Mouse (Mus musculus) heart, embryonic 12.5 days (tissue): ENCODE data around the gene Gzmm. TPM values are rescaled to one million over a fixed set of nuclear protein-coding genes. Genes with fewer than 3 reads are reported as not detected.
A peak's percentile ranks its signal among the peaks of the same experiment; 100 is the strongest.

ENCODE experiments used
- ATAC-seq: fragments of 200-750 bp; cut with Nextera tagmentation; 2 replicates; pipeline ENCODE4 v1.8.0; 2017; ENCODE audit warnings: moderate TSS enrichment, moderate library complexity; ENCODE audit not compliant: insufficient number of reproducible peaks, low FRiP score
- H3K27ac ChIP-seq: fragments of 300-500 bp; sonication (generic); 2 replicates; pipeline ENCODE4 v1.5.1; 2016; ENCODE audit warnings: mild to moderate bottlenecking, moderate library complexity; ENCODE audit not compliant: poor library complexity, severe bottlenecking
- H3K27me3 ChIP-seq: fragments of 300-500 bp; sonication (generic); replicated peaks from 2 replicates; pipeline ENCODE4 v1.6.1; 2016; ENCODE audit warnings: mild to moderate bottlenecking, moderate library complexity
- H3K36me3 ChIP-seq: fragments of 300-500 bp; sonication (generic); 2 replicates; pipeline ENCODE4 v1.6.1; 2016; ENCODE audit warnings: mild to moderate bottlenecking, moderate library complexity
- H3K4me1 ChIP-seq: fragments of 300-500 bp; sonication (generic); replicated peaks from 2 replicates; pipeline ENCODE4 v1.6.1; 2016; ENCODE audit warnings: mild to moderate bottlenecking
- H3K4me2 ChIP-seq: fragments of 300-500 bp; sonication (generic); 2 replicates; pipeline ENCODE4 v1.6.1; 2016; ENCODE audit warnings: mild to moderate bottlenecking, moderate library complexity
- H3K4me3 ChIP-seq: fragments of 300-500 bp; sonication (generic); 2 replicates; pipeline ENCODE4 v1.5.1; 2016; ENCODE audit warnings: mild to moderate bottlenecking
- H3K9ac ChIP-seq: fragments of 300-500 bp; sonication (generic); 2 replicates; pipeline ENCODE4 v1.6.1; 2016; ENCODE audit warnings: mild to moderate bottlenecking, moderate library complexity
- H3K9me3 ChIP-seq: fragments of 300-500 bp; sonication (generic); replicated peaks from 2 replicates; pipeline ENCODE4 v1.6.1; 2016; ENCODE audit warnings: mild to moderate bottlenecking, moderate library complexity
- WGBS: fragments of 180-500 bp; shearing (Covaris S2); methylation state at CpG from one replicate; pipeline ENCODE4 v1.1.7; 2016; 5-methylcytosine and 5-hydroxymethylcytosine counted together
- polyA plus RNA-seq: library from polyadenylated mRNA; unstranded; fragments of >200 nt; fragmentation: Nextera tagmentation; extraction: Ambion mirVana; gene quantifications from 2 replicates; pipeline ENCODE4 v1.2.1, GENCODE M21; 2016

The Gzmm gene
- polyA plus RNA-seq, 1 experiment from 2014 or later, result 0.78 TPM

GRCm38 (mm10) chr10:79729357-79729965, 40.6 kb downstream of the Gzmm start:
- Histone ChIP-seq H3K4me3 (no peak overlapping the region), H3K4me1 (peaks cover 4% of the 10 kb centered on the region; the same call in 1 of the 2 replicates), H3K27me3 (peaks cover 14% of the 10 kb centered on the region), H3K36me3 (peaks cover 15% of the 10 kb centered on the region), H3K4me2 (no peak overlapping the region), H3K27ac (no peak overlapping the region), H3K9ac (peak overlapping the region; percentile 29; the same call in 1 of the 2 replicates), H3K9me3 (peaks cover 20% of the 10 kb centered on the region)
- 63% methylated on average over 13 of the region's 13 CpGs for WGBS
- no peak for ATAC-seq

GRCm38 (mm10) chr10:79732500-79732899, 43.7 kb downstream of the Gzmm start:
- Histone ChIP-seq H3K4me1 (peaks cover 10% of the 10 kb centered on the region; the same call in 1 of the 2 replicates), H3K27me3 (peaks cover 41% of the 10 kb centered on the region), H3K27ac (no peak overlapping the region), H3K36me3 (peaks cover 45% of the 10 kb centered on the region), H3K4me2 (no peak overlapping the region), H3K4me3 (no peak overlapping the region), H3K9ac (no peak overlapping the region), H3K9me3 (peaks cover 51% of the 10 kb centered on the region)
- WGBS, result 100% methylated on average over 1 of the region's 1 CpGs
- no peak for ATAC-seq

- H3K4me3 ChIP-seq, result no peak overlapping the region
- H3K4me2 ChIP-seq, result no peak overlapping the region
- H3K9ac ChIP-seq, result no peak overlapping the region
- WGBS, result 80% methylated on average over 15 of the region's 15 CpGs
- peaks cover 10% of the 10 kb centered on the region; the same call in 1 of the 2 replicates for H3K4me1 ChIP-seq
- H3K36me3 ChIP-seq, result peaks cover 59% of the 10 kb centered on the region
- H3K9me3 ChIP-seq, result peaks cover 64% of the 10 kb centered on the region
- H3K27me3 ChIP-seq, result peaks cover 35% of the 10 kb centered on the region
- no peak for ATAC-seq
- H3K27ac ChIP-seq, result no peak overlapping the region
These were observed 45.0 kb downstream of the Gzmm start for GRCm38 (mm10) chr10:79733847-79734246.

GRCm38 (mm10) chr10:79735361-79735760, 46.5 kb downstream of the Gzmm start:
- H3K4me3 ChIP-seq, result peak overlapping the region; percentile 11

GRCm38 (mm10) chr10:79736706-79737105, 47.9 kb downstream of the Gzmm start:
- no peak overlapping the region for H3K4me2 ChIP-seq
- H3K9me3 ChIP-seq, result peaks cover 89% of the 10 kb centered on the region
- no peak overlapping the region for H3K9ac ChIP-seq
- H3K4me3 ChIP-seq, result no peak overlapping the region
- peaks cover 29% of the 10 kb centered on the region for H3K27me3 ChIP-seq
- 85% methylated on average over 14 of the region's 14 CpGs for WGBS
- H3K36me3 ChIP-seq, result peaks cover 87% of the 10 kb centered on the region
- peaks cover 6% of the 10 kb centered on the region; the same call in 1 of the 2 replicates for H3K4me1 ChIP-seq
- no peak overlapping the region for H3K27ac ChIP-seq
- no peak for ATAC-seq

More at GRCm38 (mm10) chr10:79735361-79735760, 46.5 kb downstream of the Gzmm start:
- peaks cover 74% of the 10 kb centered on the region for H3K36me3 ChIP-seq
- H3K27me3 ChIP-seq, result peaks cover 29% of the 10 kb centered on the region
- H3K27ac ChIP-seq, result no peak overlapping the region
- WGBS, result 27% methylated on average over 47 of the region's 52 CpGs
- peaks cover 79% of the 10 kb centered on the region for H3K9me3 ChIP-seq
- H3K4me1 ChIP-seq, result peaks cover 6% of the 10 kb centered on the region; the same call in 1 of the 2 replicates
- ATAC-seq, result no peak
- H3K4me2 ChIP-seq, result peak overlapping the region; percentile 44
- peak overlapping the region; percentile 32; the same call in 1 of the 2 replicates for H3K9ac ChIP-seq

- H3K27ac ChIP-seq, result no peak overlapping the region
- peaks cover 29% of the 10 kb centered on the region for H3K27me3 ChIP-seq
- peaks cover 97% of the 10 kb centered on the region for H3K36me3 ChIP-seq
- no peak for ATAC-seq
- no peak overlapping the region for H3K4me2 ChIP-seq
- peaks cover 86% of the 10 kb centered on the region for H3K9me3 ChIP-seq
- H3K4me3 ChIP-seq, result no peak overlapping the region
- no peak overlapping the region for H3K9ac ChIP-seq
- 90% methylated on average over 10 of the region's 10 CpGs for WGBS
- peaks cover 6% of the 10 kb centered on the region; the same call in 1 of the 2 replicates for H3K4me1 ChIP-seq
These were observed 49.4 kb downstream of the Gzmm start for GRCm38 (mm10) chr10:79738259-79738658.

- no peak for ATAC-seq
- Histone ChIP-seq H3K4me1 (peaks cover 6% of the 10 kb centered on the region; the same call in 1 of the 2 replicates), H3K27me3 (peaks cover 29% of the 10 kb centered on the region), H3K4me3 (no peak overlapping the region), H3K4me2 (no peak overlapping the region), H3K9ac (no peak overlapping the region), H3K36me3 (peaks cover 99% of the 10 kb centered on the region), H3K27ac (no peak overlapping the region), H3K9me3 (peaks cover 78% of the 10 kb centered on the region)
- 94% methylated on average over 28 of the region's 28 CpGs for WGBS
These were observed 50.4 kb downstream of the Gzmm start for GRCm38 (mm10) chr10:79739234-79739633.

GRCm38 (mm10) chr10:79740863-79741262, 52.0 kb downstream of the Gzmm start:
- Histone ChIP-seq H3K4me3 (no peak overlapping the region), H3K9ac (no peak overlapping the region), H3K27ac (no peak overlapping the region), H3K36me3 (peaks cover 87% of the 10 kb centered on the region), H3K9me3 (peaks cover 62% of the 10 kb centered on the region), H3K4me2 (no peak overlapping the region), H3K4me1 (peaks cover 7% of the 10 kb centered on the region), H3K27me3 (peaks cover 13% of the 10 kb centered on the region)
- WGBS, result 78% methylated on average over 11 of the region's 11 CpGs
- no peak for ATAC-seq

- 92% methylated on average over 11 of the region's 11 CpGs for WGBS
These were observed 54.3 kb downstream of the Gzmm start for GRCm38 (mm10) chr10:79743161-79743560.

GRCm38 (mm10) chr10:79743650-79744365, 55.0 kb downstream of the Gzmm start:
- peaks cover 12% of the 10 kb centered on the region for H3K4me1 ChIP-seq
- H3K9me3 ChIP-seq, result peaks cover 33% of the 10 kb centered on the region
- ATAC-seq, result no peak
- WGBS, result 93% methylated on average over 15 of the region's 15 CpGs
- H3K9ac ChIP-seq, result no peak overlapping the region
- H3K4me2 ChIP-seq, result no peak overlapping the region
- peaks cover 57% of the 10 kb centered on the region for H3K36me3 ChIP-seq
- no peak overlapping the region for H3K4me3 ChIP-seq
- no peaks in the 10 kb centered on the region for H3K27me3 ChIP-seq
- H3K27ac ChIP-seq, result no peak overlapping the region

More at GRCm38 (mm10) chr10:79743161-79743560, 54.3 kb downstream of the Gzmm start:
- no peak overlapping the region for H3K9ac ChIP-seq
- no peak for ATAC-seq
- no peak overlapping the region for H3K4me3 ChIP-seq
- no peaks in the 10 kb centered on the region for H3K27me3 ChIP-seq
- no peak overlapping the region for H3K4me2 ChIP-seq
- peaks cover 12% of the 10 kb centered on the region for H3K4me1 ChIP-seq
- H3K27ac ChIP-seq, result no peak overlapping the region
- peaks cover 39% of the 10 kb centered on the region for H3K9me3 ChIP-seq
- H3K36me3 ChIP-seq, result peaks cover 64% of the 10 kb centered on the region
